Mouse (Mus musculus): ENCODE results near the gene Spag5. TPM values are rescaled to one million over a fixed set of nuclear protein-coding genes. Genes with fewer than 3 reads are reported as not detected.

Spag5 gene
- polyA plus RNA-seq, 1 experiment from 2014 or later, result 33.6 TPM

DNA sequence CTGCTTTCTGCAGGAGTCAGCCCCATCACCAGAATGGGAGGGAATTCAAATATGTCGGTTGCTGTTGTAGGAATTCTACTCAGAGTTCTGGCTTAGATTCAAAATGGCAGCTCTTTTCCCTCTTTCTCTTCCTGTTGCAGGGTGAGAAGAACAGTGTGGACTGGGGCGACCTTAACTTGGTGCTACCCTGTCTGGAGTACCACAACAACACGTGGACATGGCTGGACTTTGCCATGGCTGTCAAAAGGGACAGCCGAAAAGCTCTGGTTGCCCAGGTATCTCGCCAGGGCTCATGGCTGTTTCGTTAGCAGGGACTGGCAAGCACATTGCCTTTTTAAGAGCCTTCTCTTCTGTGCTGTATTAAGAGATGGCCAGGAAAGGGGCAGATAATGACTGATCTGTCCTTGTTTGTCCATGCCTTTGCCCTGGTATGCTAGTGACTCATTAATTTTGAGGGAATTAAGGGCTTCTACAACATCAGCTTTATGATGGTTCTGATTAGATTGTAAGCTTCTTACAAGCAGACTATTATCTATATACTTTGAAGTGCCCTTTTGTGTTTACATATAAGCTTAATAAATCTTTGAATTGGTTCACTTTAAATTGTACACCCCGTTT is 12.1 kb upstream of the Spag5 start:
- Histone ChIP-seq H3K36me3 (peaks cover 78% of the 10 kb centered on the region), H3K4me3 (no peak overlapping the region), H3K4me1 (no peaks in the 10 kb centered on the region), H3K9me3 (no peaks in the 10 kb centered on the region), H3K27ac (no peak overlapping the region), H3K9ac (no peak overlapping the region), H3K4me2 (replicated peaks) (no peak overlapping the region), H3K27me3 (replicated peaks) (no peaks in the 10 kb centered on the region)
- ATAC-seq (ENCODE audit: low FRiP score, low read depth), result no peak
- WGBS, result 94% methylated on average over 7 of the region's 7 CpGs

- Histone ChIP-seq H3K9ac (no peak within 1 kb of the TSS), H3K27me3 (replicated peaks) (no peaks in the 10 kb centered on the region), H3K4me2 (replicated peaks) (no peak within 1 kb of the TSS), H3K36me3 (peaks cover 70% of the 10 kb centered on the region), H3K27ac (no peak within 1 kb of the TSS), H3K4me1 (no peaks in the 10 kb centered on the region), H3K9me3 (no peaks in the 10 kb centered on the region), H3K4me3 (no peak within 1 kb of the TSS)
- WGBS, result 95% methylated on average over 4 of the region's 4 CpGs
- ATAC-seq (ENCODE audit: low FRiP score, low read depth), result no peak
Measured at GRCm38 (mm10) chr11:78290654-78291053, 10.7 kb upstream of the Spag5 start, which contains the start of gene BC030499. Gene BC030499 (plus strand): TSS chr11:78290841.

DNA sequence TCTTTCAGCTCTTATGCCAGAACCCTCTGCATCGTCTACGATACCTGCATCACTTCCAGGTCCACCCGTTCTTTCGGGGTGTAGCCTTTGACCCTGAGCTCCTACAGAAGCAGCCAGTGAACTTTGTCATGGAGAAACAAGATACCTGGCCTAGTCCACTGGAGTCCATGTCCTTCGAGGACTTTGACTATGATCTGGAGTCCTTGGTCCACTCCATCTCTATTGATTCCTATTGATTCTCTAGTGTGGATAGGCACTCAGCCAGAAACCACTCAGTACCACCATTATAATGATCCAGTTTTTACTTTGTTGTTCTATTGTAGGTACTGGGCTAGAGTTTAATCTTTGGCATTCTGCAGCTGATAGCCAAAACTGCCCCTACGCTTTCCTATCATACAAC is 6.7 kb upstream of the Spag5 start:
- Histone ChIP-seq H3K4me3 (no peak overlapping the region), H3K27me3 (replicated peaks) (no peaks in the 10 kb centered on the region), H3K4me1 (no peaks in the 10 kb centered on the region), H3K9me3 (no peaks in the 10 kb centered on the region), H3K9ac (no peak overlapping the region), H3K36me3 (peaks cover 35% of the 10 kb centered on the region), H3K4me2 (replicated peaks) (no peak overlapping the region), H3K27ac (no peak overlapping the region)
- ATAC-seq (ENCODE audit: low FRiP score, low read depth), result no peak
- 94% methylated on average over 6 of the region's 6 CpGs for WGBS

GRCm38 (mm10) chr11:78300917-78301316 is 412 bp upstream of the Spag5 start:
- Histone ChIP-seq H3K36me3 (peaks cover 22% of the 10 kb centered on the region), H3K4me1 (no peaks in the 10 kb centered on the region), H3K27me3 (replicated peaks) (no peaks in the 10 kb centered on the region), H3K27ac (no peak overlapping the region), H3K4me3 (peak overlapping the region; percentile 68), H3K9me3 (no peaks in the 10 kb centered on the region), H3K4me2 (replicated peaks) (peak overlapping the region; percentile 85), H3K9ac (0 out of 2 replicates have a peak overlapping the region, but pooled peaks have one; percentile 36)
- ATAC-seq (ENCODE audit: low FRiP score, low read depth), result no peak
- 66% methylated on average over 7 of the region's 7 CpGs for WGBS

- 94% methylated on average over 4 of the region's 4 CpGs for WGBS
- Histone ChIP-seq H3K9me3 (no peaks in the 10 kb centered on the region), H3K36me3 (peaks cover 34% of the 10 kb centered on the region), H3K9ac (no peak overlapping the region), H3K27me3 (replicated peaks) (no peaks in the 10 kb centered on the region), H3K4me3 (no peak overlapping the region), H3K4me1 (no peaks in the 10 kb centered on the region), H3K4me2 (replicated peaks) (no peak overlapping the region), H3K27ac (no peak overlapping the region)
- ATAC-seq (ENCODE audit: low FRiP score, low read depth), result no peak
Measured at GRCm38 (mm10) chr11:78305272-78305671, 3.9 kb downstream of the Spag5 start.

DNA sequence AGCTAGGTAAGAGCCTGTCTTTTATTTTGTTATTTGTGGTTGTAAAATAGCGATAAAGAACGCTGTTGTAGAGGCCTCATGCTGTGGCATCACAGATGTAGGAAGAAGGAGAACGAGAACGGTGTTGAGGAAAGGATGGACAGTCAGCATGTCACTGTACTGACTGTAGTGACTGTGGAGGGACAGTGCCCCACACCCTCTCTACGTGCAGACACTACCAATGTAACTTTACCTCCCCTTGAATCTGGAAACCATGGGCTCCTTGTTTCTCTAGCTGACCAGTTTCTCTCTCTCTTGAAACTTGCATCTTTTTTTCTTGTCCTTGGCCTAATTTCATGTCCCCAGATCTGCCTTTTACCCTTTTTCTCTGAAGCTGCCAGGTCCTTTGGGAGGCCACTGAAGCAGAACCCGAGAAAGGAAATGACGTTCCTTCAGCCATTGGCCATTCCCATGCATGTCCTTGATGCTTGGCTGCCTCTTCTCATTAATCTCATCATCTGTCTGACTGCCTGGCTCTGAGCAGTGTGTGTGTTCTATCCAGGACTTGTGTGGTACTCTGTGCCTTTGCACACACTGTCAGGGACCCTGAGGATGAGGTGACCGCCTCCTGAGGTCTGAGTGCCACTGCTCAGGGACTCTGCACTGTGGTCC is 9.7 kb downstream of the Spag5 start:
- no peak for ATAC-seq (ENCODE audit: low FRiP score, low read depth)
- Histone ChIP-seq H3K4me2 (replicated peaks) (no peak overlapping the region), H3K36me3 (peaks cover 57% of the 10 kb centered on the region)

GRCm38 (mm10) chr11:78313662-78314061 is 12.3 kb downstream of the Spag5 start:
- Histone ChIP-seq H3K4me3 (no peak overlapping the region), H3K4me2 (replicated peaks) (no peak overlapping the region), H3K9ac (no peak overlapping the region), H3K9me3 (no peaks in the 10 kb centered on the region), H3K27ac (no peak overlapping the region), H3K4me1 (no peaks in the 10 kb centered on the region), H3K27me3 (replicated peaks) (no peaks in the 10 kb centered on the region), H3K36me3 (peaks cover 77% of the 10 kb centered on the region)
- no peak for ATAC-seq (ENCODE audit: low FRiP score, low read depth)
- WGBS, result 93% methylated on average over 2 of the region's 2 CpGs

More for the DNA sequence above, 9.7 kb downstream of the Spag5 start:
- no peak overlapping the region for H3K9ac ChIP-seq
- no peaks in the 10 kb centered on the region for H3K27me3 ChIP-seq (replicated peaks)
- 87% methylated on average over 8 of the region's 8 CpGs for WGBS
- H3K4me3 ChIP-seq, result no peak overlapping the region
- no peak overlapping the region for H3K27ac ChIP-seq
- H3K9me3 ChIP-seq, result no peaks in the 10 kb centered on the region
- H3K4me1 ChIP-seq, result no peaks in the 10 kb centered on the region

DNA sequence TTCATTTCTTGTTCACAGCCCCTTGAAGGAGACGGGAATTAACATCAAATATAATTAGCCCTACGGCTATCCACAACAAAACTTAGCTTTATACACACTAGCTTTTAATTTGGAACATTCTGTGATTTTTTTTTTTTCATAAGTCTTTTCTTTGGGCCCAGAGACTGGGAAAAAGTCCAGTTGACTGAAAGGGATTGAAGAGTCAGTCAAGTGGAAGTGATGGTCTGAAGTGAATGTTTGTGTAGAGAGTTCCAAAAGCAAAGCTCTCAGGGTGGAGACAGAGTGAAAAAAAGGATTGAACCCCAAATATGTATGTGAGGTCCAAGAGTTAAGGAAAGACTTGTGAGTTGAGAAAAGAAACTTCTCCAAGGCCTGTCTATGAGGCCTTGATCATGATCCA is 17.1 kb downstream of the Spag5 start:
- H3K4me3 ChIP-seq, result no peak overlapping the region
- peaks cover 77% of the 10 kb centered on the region for H3K36me3 ChIP-seq
- no peaks in the 10 kb centered on the region for H3K9me3 ChIP-seq
- H3K27ac ChIP-seq, result no peak overlapping the region
- no peaks in the 10 kb centered on the region for H3K27me3 ChIP-seq (replicated peaks)
- WGBS, result 92% methylated on average over 2 of the region's 2 CpGs
- H3K4me2 ChIP-seq (replicated peaks), result no peak overlapping the region
- H3K4me1 ChIP-seq, result peaks cover 11% of the 10 kb centered on the region; the same call in 1 of the 2 replicates
- H3K9ac ChIP-seq, result no peak overlapping the region
- ATAC-seq (ENCODE audit: low FRiP score, low read depth), result no peak

DNA sequence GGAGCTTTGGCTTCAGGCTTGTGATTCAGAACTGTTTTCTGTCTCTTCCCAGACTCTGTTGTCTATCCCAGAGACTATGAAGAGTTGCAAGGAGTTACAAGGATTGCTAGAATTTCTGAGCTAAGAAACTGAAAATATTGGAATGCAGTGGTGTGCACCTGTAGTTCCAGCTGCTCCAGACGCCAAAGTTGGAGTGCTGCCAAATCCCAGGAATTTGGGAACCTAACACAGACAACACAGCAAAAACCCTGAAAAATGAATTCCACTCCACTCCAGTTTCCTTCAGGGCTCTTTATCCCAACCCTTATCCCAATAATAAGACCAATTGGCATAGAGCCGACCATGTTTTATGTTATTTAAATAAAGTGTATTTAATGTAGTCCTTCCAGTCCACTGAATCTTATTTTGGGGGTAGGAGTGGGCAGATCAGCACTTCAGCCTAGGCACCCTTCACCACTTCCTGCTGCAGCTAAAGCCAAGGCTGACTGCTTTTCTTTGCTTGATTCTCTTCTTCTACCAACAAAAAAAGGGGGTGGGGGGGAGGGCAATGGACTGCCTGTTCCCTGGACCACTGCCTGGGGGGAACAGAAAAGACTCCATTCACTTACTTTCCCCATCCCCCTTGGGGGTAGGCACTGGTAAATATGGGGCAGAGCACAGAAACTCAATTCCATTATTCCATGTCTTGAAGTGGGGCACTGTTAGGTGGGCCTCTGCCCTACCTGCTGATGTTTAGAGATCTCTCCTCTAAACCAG is 20.9 kb downstream of the Spag5 start:
- Histone ChIP-seq H3K4me3 (no peak overlapping the region), H3K36me3 (peaks cover 40% of the 10 kb centered on the region), H3K4me1 (peaks cover 11% of the 10 kb centered on the region; the same call in 1 of the 2 replicates), H3K27me3 (replicated peaks) (no peaks in the 10 kb centered on the region), H3K4me2 (replicated peaks) (peak overlapping the region; percentile 48), H3K9me3 (no peaks in the 10 kb centered on the region), H3K27ac (no peak overlapping the region), H3K9ac (no peak overlapping the region)
- no peak for ATAC-seq (ENCODE audit: low FRiP score, low read depth)
- 71% methylated on average over 2 of the region's 2 CpGs for WGBS

DNA sequence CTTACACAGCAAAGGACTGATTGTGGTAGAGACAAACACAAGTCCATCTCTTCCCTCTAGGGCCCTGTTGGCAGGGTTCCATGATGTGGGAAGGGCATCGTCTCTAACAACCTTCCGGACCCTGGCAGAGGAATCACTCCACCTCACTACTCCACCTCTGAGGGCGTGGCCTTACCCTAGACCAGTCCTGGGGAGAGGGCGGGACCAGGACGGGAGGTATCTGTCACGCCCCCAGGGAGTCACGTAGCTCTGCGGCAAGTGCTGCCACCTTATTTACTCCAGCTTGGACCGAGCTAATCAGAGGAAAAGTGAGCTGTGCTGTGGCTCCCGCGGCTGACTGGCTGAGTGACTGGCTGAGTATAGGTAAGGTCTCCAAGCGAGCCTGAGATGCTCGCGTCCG is 21.5 kb downstream of the Spag5 start, which contains the start of gene Aldoc:
TSS of gene Aldoc (plus strand) at position 109 of the 400 bp plus-strand sequence.
- Histone ChIP-seq H3K4me1 (peaks cover 11% of the 10 kb centered on the region; the same call in 1 of the 2 replicates), H3K4me2 (replicated peaks) (peak within 1 kb of the TSS; percentile 48), H3K9ac (no peak within 1 kb of the TSS), H3K36me3 (peaks cover 34% of the 10 kb centered on the region), H3K9me3 (no peaks in the 10 kb centered on the region), H3K27ac (no peak within 1 kb of the TSS), H3K27me3 (replicated peaks) (no peaks in the 10 kb centered on the region), H3K4me3 (no peak within 1 kb of the TSS)
- WGBS, result 9% methylated on average over 15 of the region's 15 CpGs
- peak; percentile 74; the same call in 1 of the 2 replicates for ATAC-seq (ENCODE audit: low FRiP score, low read depth)

- 80% methylated on average over 15 of the region's 15 CpGs for WGBS
- Histone ChIP-seq H3K27me3 (replicated peaks) (no peaks in the 10 kb centered on the region), H3K9me3 (no peaks in the 10 kb centered on the region), H3K36me3 (peaks cover 21% of the 10 kb centered on the region), H3K4me1 (peaks cover 18% of the 10 kb centered on the region), H3K4me3 (no peak overlapping the region), H3K9ac (no peak overlapping the region), H3K4me2 (replicated peaks) (peak overlapping the region; percentile 48; the same call in 1 of the 2 replicates), H3K27ac (no peak overlapping the region)
- ATAC-seq (ENCODE audit: low FRiP score, low read depth), result no peak
Measured at GRCm38 (mm10) chr11:78324000-78324785, 22.9 kb downstream of the Spag5 start.
